Mouse (Mus musculus) cortical plate, adult 2 months (tissue): Measurements from ENCODE around the gene Ldlrap1. TPM values are rescaled to one million over a fixed set of nuclear protein-coding genes. Genes with fewer than 3 reads are reported as not detected.

Experiments used
- H3K27ac ChIP-seq: fragments of 200-500 bp; 2 replicates; pipeline ENCODE4 v1.5.1; 2012; ENCODE audit warnings: low read length, control low read depth, inconsistent platforms; ENCODE audit not compliant: insufficient read depth
- H3K4me1 ChIP-seq: fragments of 200-500 bp; 2 replicates; pipeline ENCODE4 v1.6.1; 2011; ENCODE audit warnings: low read length; ENCODE audit not compliant: control insufficient read depth, insufficient read depth
- H3K4me3 ChIP-seq: fragments of 200-500 bp; 2 replicates; pipeline ENCODE4 v1.5.1; 2011; ENCODE audit warnings: mild to moderate bottlenecking, low read length, control low read depth; ENCODE audit not compliant: insufficient read depth
- CTCF ChIP-seq: fragments of 200-500 bp; IDR thresholded peaks from 2 replicates; pipeline ENCODE4 v1.5.1; 2011; ENCODE audit warnings: mild to moderate bottlenecking, control low read depth, low read length; ENCODE audit not compliant: insufficient read depth; ENCODE audit errors: extremely low read depth
- POLR2A ChIP-seq: fragments of 200-500 bp; IDR thresholded peaks from 2 replicates; pipeline ENCODE4 v1.6.1; 2011; ENCODE audit warnings: mild to moderate bottlenecking, low read length, control low read depth; ENCODE audit not compliant: insufficient read depth; ENCODE audit errors: extremely low read depth
- polyA plus RNA-seq: library from polyadenylated mRNA; depleted of rRNA; stranded (reverse); fragments of >200 nt; gene quantifications from 2 replicates; pipeline ENCODE4 v1.2.3, GENCODE M21; 2012

Ldlrap1 gene
- polyA plus RNA-seq, 1 experiment, result 3.0 TPM

- Histone ChIP-seq H3K4me3 (no peak overlapping the region), H3K4me1 (no peaks in the 10 kb centered on the region), H3K27ac (no peak overlapping the region)
- TF ChIP-seq POLR2A (no peak), CTCF (no peak)
Measured at GRCm38 (mm10) chr4:134754371-134754770, 13.5 kb downstream of the Ldlrap1 start.

DNA sequence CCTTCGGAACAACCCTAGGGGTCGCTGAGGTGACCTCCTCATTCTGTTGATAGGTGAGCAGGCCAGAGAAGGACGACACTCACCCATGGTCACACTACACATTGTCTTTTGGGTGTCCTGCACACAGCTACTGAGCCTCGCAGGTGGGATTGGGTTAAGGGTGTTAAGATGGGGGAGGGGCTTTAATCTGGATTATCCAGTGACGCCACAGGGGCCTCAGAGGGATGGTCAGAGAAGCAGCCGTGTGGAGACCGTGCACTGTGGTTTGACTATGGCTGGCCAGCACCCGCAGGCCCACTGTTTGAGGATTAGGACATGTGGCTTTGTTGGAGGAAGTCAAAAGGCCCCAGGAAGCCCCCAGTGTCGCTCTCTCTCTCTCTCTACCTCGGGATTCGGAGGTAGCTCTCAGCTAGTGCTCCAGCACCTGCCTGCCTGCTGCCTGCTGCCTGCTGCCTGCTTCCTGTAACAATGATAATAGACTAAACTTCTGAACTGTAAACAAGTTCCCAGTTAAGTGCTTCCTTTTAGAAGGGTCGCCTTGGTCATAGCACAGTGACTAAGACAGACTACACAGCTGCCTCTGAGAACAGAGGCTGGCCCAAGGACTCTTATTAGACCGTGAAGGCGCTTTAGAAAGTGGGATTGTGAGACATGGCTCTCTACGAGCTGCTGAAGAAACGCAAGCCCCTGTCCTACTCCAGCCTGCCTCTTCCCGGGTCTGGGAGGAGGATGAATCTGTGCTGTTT lies 14.1 kb downstream of the Ldlrap1 start:
- no peak overlapping the region for H3K4me3 ChIP-seq
- no peaks in the 10 kb centered on the region for H3K4me1 ChIP-seq
- H3K27ac ChIP-seq, result no peak overlapping the region
- TF ChIP-seq CTCF (no peak), POLR2A (no peak)

GRCm38 (mm10) chr4:134752911-134753426 lies 14.9 kb downstream of the Ldlrap1 start:
- no peak for TF ChIP-seq POLR2A
- no peak for TF ChIP-seq CTCF
- Histone ChIP-seq H3K4me1 (no peaks in the 10 kb centered on the region), H3K27ac (no peak overlapping the region), H3K4me3 (no peak overlapping the region)

DNA sequence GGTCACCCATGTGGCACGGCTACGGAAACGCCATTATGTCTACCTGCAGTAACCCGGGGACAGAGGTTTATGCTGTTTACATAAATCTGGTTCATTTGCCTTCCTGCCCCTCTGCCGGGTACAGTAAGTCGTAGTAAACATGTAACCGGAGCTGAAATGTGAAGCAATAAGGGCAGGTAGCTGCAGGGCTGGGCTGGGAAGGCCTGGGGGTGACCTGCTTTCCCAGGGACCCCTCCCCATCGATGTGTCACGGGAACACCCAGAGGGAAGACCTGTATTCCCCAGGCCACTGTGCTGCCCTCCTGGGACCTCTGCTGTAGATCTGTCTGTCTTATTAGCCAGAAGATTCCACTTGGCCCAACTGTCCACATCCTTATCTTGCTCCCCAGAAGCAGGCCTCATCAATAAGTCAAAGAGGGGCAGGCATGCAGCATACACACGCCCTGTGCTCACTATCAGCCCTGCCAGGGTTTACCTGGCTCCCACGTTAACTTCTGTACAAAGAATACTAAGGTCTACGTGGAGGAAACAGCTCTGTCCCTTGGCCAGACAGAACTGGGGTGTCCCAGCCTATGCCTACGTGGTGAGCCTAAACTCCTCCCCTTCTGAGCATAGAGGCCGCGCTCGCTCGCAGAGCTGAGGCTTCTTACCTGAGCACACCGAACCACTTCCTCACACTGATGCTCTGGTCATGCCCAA lies 16.0 kb downstream of the Ldlrap1 start:
- TF ChIP-seq CTCF (no peak), POLR2A (no peak)
- Histone ChIP-seq H3K27ac (no peak overlapping the region), H3K4me1 (peaks cover 1% of the 10 kb centered on the region; the same call in 1 of the 2 replicates), H3K4me3 (no peak overlapping the region)

DNA sequence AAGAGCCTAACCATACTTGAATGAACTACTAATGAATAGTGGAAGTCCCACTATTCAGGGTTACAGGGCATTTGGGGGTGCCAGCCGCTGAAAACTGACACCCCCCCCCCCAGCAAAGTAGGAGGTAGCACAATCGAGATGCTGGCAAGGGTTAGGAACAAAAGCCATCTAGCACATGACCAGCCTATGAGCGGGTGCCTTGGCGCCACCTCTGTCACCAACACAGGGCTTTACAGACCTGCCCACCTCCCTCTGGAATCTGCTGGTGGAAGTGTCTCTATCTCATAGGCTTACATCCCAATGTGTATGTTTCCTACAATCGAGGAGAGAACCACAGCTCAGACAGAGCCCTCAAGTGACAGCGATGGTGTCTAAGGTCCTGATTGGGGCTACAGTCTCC lies 17.0 kb downstream of the Ldlrap1 start:
- no peak overlapping the region for H3K27ac ChIP-seq
- H3K4me3 ChIP-seq, result no peak overlapping the region
- TF ChIP-seq CTCF (no peak), POLR2A (no peak)
- H3K4me1 ChIP-seq, result peaks cover 3% of the 10 kb centered on the region; the same call in 1 of the 2 replicates

- no peak for TF ChIP-seq CTCF
- TF ChIP-seq POLR2A, result no peak
- H3K4me3 ChIP-seq, result no peak overlapping the region
- no peak overlapping the region for H3K27ac ChIP-seq
Measured at GRCm38 (mm10) chr4:134750263-134750662, 17.6 kb downstream of the Ldlrap1 start.

DNA sequence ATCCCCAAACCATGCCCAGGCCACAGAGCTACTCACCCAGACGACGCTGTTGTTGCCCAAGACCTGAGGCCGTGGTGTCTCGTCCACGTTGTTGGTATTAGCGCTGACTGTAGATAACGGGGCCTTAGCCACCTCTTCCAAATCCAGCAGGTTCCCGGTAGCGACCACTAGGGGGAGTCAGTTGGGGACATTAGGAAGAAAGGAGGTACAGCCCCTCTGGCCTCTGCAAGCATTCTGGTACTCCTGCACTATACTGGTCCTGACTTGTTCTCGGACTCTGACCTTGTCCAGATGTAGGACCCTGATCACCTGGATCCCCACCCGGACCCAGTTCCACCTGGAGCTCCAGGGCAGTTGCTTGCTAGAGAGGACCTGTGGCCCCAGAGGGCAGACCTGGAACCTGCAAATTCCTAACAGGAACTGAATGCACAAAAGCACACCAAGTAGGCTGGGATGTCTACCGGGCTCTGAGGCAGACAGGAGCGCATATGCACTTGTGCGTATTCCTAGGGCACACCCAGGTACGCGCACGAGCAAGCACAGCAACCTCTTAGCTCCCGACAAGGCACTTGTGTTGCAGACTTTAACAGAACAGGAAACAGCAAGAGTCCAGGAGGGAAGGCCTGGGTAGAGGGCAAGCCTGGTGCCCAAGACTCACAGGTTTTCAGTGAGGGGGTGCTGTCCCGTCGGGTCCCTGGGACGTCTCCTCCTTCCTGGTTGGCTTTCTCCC lies 18.4 kb downstream of the Ldlrap1 start:
- Histone ChIP-seq H3K27ac (no peak overlapping the region), H3K4me1 (peaks cover 4% of the 10 kb centered on the region; the same call in 1 of the 2 replicates), H3K4me3 (no peak overlapping the region)
- no peak for TF ChIP-seq POLR2A
- peak; percentile 24; the same call in 1 of the 2 replicates for TF ChIP-seq CTCF

More at GRCm38 (mm10) chr4:134750263-134750662, 17.6 kb downstream of the Ldlrap1 start:
- H3K4me1 ChIP-seq, result peaks cover 4% of the 10 kb centered on the region; the same call in 1 of the 2 replicates

- Histone ChIP-seq H3K27ac (0 out of 2 replicates have a peak overlapping the region, but pooled peaks have one; percentile 35), H3K4me3 (no peak overlapping the region), H3K4me1 (peaks cover 8% of the 10 kb centered on the region)
- TF ChIP-seq POLR2A (no peak), CTCF (peak; percentile 27; the same call in 1 of the 2 replicates)
Measured at GRCm38 (mm10) chr4:134745900-134746661, 21.7 kb downstream of the Ldlrap1 start.
